Mouse (Mus musculus): ENCODE data around the gene Itga4.
A peak's percentile ranks its signal among the peaks of the same experiment; 100 is the strongest.

Gene Itga4

GRCm38 (mm10) chr2:79255192-79256000 is at the start of gene Itga4:
Gene Itga4 (plus strand): TSS chr2:79255426.
- peak; percentile 56 to 72 for DNase-seq (ENCODE audit: inconsistent age in 2 of 2, low spot score in 1 of 2)

DNA sequence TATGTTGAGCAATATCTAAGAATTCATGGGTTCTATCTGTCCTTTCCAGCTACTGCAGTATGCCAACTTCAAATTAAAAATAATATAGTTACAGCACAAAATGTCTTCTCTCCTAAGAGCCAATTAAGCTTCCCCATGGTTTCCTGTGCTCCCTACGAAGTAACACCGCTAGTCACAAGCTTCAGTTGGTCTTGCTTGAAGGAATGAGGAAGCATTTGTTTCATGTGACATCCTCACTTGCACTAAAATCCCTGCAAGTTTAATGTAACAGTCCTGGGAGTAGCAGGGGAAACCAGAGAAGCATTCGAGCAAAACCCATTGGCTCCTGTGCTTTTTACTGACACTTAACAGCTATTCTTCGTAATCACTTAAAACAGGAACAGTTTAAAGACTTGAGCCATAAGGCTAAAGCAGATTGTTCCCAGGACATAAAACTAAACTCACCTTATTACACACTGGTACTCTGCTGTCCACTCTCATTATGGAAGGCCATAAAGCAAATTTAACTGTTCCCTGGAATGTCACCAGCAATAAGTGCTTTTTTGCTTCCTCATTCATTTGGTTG is 49.0 kb upstream of the Itga4 start:
- DNase-seq (ENCODE audit: inconsistent age in 2 of 2, low spot score in 1 of 2), result no peak

- DNase-seq (ENCODE audit: inconsistent age in 2 of 2, low spot score in 1 of 2), result no peak
These were observed 40.2 kb upstream of the Itga4 start for GRCm38 (mm10) chr2:79214982-79215381.

GRCm38 (mm10) chr2:79215479-79215878 is 39.7 kb upstream of the Itga4 start:
- DNase-seq (ENCODE audit: inconsistent age in 2 of 2, low spot score in 1 of 2), result no peak

GRCm38 (mm10) chr2:79224714-79225426 is 30.4 kb upstream of the Itga4 start:
- DNase-seq (ENCODE audit: inconsistent age in 2 of 2, low spot score in 1 of 2), result no peak

DNA sequence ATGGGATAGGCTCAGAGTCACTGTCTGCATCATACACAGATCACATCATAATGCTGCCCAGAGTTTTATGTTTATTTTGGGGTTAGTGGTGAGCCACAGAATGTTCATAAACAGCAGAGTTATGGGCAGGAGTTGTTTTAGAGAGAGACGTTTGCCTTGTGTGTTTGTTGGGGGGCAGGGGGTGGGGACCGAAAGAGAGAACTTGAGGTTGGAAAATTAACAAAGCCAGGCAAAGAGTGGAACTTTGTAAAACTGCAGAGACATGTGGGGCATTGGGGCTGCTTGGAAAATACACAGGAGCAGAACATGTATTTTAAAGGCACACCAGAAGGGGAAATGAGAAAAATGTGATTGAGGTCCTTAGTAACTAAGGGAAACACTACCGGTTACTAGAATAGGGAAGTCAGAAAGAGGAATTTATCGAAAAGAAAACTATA is 27.4 kb upstream of the Itga4 start:
- DNase-seq (ENCODE audit: inconsistent age in 2 of 2, low spot score in 1 of 2), result no peak

DNA sequence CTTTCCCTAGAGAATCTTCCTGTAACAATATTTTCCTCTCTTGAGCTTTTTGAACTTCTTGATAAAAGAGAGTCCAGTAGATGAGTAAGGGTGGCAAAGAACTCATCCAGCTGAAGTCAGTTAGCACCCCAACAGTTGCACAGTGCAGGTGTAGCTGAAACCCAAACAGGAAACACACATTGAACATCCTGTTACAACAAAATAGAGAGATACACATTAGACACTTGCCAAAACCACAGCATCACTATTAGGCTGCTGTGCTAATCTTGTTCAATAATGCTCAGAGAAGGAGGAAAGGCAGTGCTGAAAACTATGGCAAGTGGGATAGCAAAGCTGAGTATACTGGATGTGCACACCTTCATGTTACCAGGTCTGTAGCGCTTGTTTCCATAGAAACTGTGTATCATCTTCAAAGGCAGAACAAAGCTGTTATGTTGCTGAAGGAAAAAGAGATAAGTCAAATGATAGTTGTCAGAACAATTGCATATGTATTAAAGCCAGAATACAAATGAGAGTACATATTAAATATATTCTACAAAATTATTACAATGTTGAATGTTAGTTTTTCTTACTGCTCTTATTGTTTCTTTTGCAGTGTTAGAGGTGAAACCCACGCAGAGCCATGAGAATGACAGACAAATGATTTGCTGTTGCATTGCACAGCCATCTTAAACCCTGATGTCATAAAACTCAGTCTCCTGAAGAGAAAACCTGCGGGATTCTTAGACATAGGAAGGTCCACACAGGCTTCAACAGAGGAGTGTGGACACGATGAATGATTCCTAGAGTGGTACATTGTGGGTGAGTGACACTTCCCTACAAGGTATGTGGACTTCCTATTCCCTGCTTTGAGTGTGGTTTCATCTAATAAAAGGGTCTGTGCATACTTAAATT is 23.9 kb upstream of the Itga4 start:
- no peak for DNase-seq (ENCODE audit: inconsistent age in 2 of 2, low spot score in 1 of 2)

GRCm38 (mm10) chr2:79235767-79236487 is 19.3 kb upstream of the Itga4 start:
- DNase-seq (ENCODE audit: inconsistent age in 2 of 2, low spot score in 1 of 2), result no peak

DNA sequence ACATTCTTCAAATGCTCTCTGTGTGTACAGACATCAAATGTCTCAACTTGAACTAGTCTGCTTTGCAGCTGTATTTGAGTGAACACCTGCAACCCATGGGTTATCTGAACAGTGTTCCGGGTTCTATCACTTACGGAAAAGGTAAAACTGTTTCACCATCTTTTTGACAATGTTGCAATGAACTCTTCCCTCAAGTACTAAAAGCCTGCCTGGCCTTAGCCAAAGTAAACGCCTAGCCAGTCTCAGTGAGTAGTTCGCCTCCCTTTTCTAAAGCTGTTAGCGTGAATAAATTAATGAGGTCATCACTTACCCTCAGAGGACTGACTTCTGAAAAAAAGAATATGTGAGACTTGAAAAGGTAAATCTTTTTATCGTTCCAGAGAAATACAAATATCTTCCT is 18.0 kb upstream of the Itga4 start:
- no peak for DNase-seq (ENCODE audit: inconsistent age in 2 of 2, low spot score in 1 of 2)

- no peak for DNase-seq (ENCODE audit: inconsistent age in 2 of 2, low spot score in 1 of 2)
These were observed 10.9 kb upstream of the Itga4 start for GRCm38 (mm10) chr2:79244276-79244675.

DNA sequence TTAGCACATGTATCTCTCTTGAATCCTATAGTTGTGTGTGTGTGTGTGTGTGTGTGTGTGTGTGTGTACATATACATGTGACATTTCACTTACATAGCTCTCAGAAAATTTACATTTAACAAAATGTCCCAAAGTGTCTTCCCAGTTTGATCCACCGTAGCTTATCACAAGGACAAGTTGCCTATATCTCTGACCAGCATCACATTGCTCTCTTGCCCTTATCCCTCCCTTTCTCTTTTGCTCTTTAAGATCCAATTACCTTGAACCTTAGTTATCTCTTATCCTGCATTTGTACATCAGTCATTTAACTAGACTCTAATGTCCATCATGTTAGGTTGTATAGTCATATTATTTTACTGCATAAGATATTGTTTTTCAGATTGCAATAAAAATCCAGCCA is 10.5 kb upstream of the Itga4 start:
- DNase-seq (ENCODE audit: inconsistent age in 2 of 2, low spot score in 1 of 2), result no peak

DNA sequence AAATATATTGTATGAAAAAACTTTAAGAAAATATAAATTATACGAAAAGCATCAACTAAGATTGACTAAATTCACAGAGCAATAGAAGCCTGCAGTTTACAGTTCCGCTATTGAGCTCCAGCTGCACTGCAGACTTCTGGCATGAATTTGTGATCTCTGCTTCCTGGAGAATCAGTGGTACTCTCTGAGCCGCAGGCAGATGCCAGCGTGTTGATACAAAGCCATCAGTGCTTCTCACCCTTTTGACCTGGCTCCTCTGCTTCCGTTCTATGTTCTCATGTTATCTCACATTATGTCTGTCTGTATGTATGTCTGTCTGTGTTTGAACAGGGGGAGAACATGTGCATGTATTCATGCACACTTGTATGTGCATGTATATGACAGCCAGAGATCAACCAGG is 6.9 kb upstream of the Itga4 start:
- no peak for DNase-seq (ENCODE audit: inconsistent age in 2 of 2, low spot score in 1 of 2)

DNA sequence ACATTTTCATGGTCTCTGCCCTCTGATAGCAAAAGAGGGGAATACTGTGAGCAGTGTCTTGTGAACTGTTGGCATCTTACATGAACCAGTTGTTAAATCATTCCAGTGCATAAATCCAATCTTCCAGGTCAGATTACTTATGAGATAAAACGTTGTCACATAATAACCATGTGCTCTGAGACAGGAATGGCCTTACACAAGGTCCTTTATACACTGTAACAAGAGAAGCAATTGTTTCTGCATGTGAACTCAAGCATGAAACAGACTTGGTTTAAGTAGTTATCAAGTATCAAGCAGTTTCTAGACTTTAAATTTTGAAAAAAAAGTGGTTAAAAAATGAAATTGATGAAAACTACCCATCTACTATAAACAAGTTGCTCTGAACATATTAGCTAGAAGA is 4.7 kb upstream of the Itga4 start:
- no peak for DNase-seq (ENCODE audit: inconsistent age in 2 of 2, low spot score in 1 of 2)

- no peak for DNase-seq (ENCODE audit: inconsistent age in 2 of 2, low spot score in 1 of 2)
These were observed 1.4 kb upstream of the Itga4 start for GRCm38 (mm10) chr2:79253754-79254197.

DNA sequence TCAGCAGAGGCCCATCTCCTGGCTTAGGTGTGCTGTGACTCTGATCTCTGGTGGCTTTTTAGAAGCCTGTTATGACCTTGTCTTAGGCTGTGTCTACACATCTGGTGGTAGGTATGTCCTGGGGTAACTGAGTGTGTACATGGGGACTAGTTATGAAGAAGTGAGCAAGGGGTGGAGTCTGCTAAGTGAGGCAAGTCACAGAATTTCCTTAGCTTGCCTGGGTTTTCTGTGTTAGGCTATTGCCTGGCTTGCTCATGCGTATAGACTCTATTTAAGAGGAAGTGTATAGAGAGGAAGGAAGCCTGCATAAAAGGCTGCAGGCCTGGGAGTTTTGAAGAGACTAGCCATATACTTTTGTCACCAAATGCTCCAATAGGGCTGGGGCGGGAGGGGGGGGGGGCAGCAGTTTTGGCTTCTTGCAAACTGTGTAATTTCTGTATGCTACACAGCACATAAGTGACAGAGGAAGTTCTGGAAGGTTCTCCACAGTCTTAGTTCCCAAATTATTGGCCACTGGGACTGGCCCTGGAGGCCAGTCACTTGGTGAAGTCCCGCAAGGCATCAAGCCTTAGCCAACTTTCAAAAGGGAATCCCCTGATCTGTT is 536 bp upstream of the Itga4 start:
- peak; percentile 6 to 36 for DNase-seq (ENCODE audit: inconsistent age in 2 of 2, low spot score in 1 of 2)

- DNase-seq (ENCODE audit: inconsistent age in 2 of 2, low spot score in 1 of 2), result no peak
These were observed 744 bp downstream of the Itga4 start for GRCm38 (mm10) chr2:79256001-79256339.

- no peak for DNase-seq (ENCODE audit: inconsistent age in 2 of 2, low spot score in 1 of 2)
These were observed 1.1 kb downstream of the Itga4 start for GRCm38 (mm10) chr2:79256376-79256775.

DNA sequence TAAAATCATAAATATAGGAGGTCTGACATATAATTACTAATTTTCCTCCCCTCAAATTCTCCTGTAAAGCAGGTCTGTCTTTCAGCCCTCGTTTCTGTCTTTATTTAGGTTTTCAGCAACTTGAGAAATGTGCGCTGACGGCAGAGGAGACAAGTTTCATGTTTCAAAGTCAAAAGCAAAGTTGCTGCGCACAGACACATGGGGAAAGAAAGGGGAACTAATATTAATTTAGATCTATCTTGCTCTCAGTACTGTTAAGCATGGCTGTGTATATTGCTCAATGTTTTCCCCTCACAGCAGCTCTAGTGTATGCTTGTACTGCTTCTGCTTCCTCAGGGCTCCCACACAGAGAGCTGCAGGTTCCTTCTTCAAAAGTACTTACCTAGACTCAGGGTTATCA is 1.7 kb downstream of the Itga4 start:
- no peak for DNase-seq (ENCODE audit: inconsistent age in 2 of 2, low spot score in 1 of 2)

DNA sequence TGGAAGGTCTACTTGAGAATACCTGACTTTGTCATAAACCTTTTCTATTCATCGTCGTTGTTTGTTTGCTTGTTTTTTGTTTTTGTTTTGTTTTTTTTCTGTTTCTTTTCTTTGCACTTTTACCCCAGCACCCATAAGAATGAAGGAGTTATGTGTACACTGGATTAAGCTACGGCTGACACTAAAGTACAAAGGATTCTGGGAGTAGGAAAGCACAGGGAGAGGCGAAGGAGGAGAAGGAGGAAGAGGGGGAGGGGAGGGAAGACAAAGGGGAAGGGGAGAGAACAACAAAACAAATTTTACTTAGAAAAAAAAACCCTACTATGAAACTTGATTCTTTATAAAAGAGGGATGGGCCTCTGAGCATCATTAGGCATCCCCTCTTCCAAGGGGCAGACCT is 2.2 kb downstream of the Itga4 start:
- DNase-seq (ENCODE audit: inconsistent age in 2 of 2, low spot score in 1 of 2), result no peak

DNA sequence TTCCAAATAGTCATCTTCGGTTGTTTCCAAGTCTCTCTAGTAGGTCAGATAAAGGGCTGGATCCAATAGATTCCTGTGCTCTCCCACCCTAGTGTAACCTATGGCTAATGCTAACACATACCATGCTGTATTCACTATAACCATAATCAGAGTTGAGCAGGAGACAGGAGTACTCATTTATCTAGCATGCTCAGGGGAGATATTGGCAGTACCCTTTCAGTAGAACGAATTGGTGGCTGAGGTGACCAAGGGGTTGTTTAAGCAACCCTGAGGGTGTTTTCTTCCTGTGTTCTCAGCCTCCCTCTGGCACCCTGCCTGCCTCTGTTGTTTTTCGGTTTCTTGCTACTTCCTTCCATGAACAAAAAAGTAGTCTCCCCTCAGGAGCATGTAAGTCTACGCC is 4.1 kb downstream of the Itga4 start:
- DNase-seq (ENCODE audit: inconsistent age in 2 of 2, low spot score in 1 of 2), result no peak
